Mouse (Mus musculus) E14TG2a.4 (cell line): ENCODE measurements around the gene Adsl.

ENCODE experiments used
- CTCF ChIP-seq: conservative IDR thresholded peaks from 2 replicates; pipeline ENCODE4 v1.5.1; 2014; ENCODE audit warnings: low read length
- NANOG ChIP-seq: IDR thresholded peaks from 2 replicates; pipeline ENCODE4 v1.6.1; 2014; ENCODE audit warnings: borderline replicate concordance, low read length, mixed read lengths

DNA sequence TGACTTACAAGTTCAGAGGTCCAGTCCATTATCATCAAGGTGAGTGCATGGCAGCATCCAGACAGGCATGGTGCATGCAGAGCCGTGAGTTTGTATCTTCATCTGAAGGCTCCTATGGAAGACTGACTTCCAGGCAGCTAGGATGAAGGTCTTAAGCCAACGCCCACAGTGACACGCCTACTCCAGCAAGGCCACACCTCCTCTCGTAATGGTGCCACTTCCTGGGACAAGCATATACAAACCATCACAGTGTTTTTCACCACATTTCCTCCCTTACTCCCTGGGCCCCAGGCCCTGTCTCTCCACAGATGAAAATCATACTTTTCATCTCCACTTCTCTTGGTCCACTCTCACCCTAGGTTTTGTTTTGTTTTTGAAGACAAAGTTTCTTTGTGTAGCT lies 26.5 kb upstream of the Adsl start:
- TF ChIP-seq CTCF = no peak
- no peak for TF ChIP-seq NANOG
